Mouse (Mus musculus) CH12.LX (cell line): ENCODE data around the gene Sgcb. TPM values are rescaled to one million over a fixed set of nuclear protein-coding genes. Genes with fewer than 3 reads are reported as not detected.

Source experiments
- DNase-seq: peaks from one replicate; pipeline ENCODE4 v3.0.0-alpha.2; 2013; ENCODE audit errors: extremely low read depth
- H3K27ac ChIP-seq: 2 replicates; pipeline ENCODE4 v1.5.1; 2012; ENCODE audit warnings: low read depth, mild to moderate bottlenecking, control low read depth, moderate library complexity; ENCODE audit not compliant: insufficient read depth
- H3K27me3 ChIP-seq: replicated peaks from 2 replicates; pipeline ENCODE3; 2012; ENCODE audit warnings: inconsistent platforms
- H3K36me3 ChIP-seq, 2 experiments: replicated peaks in 1 of 2; 2 replicates each; pipeline versions ENCODE3 to v1.6.1; 2012; ENCODE audit warnings: inconsistent platforms in 1 of 2, low read length in 1 of 2, mild to moderate bottlenecking in 1 of 2, mixed read lengths in 1 of 2, moderate library complexity in 1 of 2; ENCODE audit not compliant: control insufficient read depth in 1 of 2, insufficient read depth in 1 of 2
- H3K4me1 ChIP-seq, 2 experiments: 2 replicates each; pipeline ENCODE4 v1.6.1; 2012; ENCODE audit warnings: inconsistent platforms in 1 of 2, moderate library complexity in 1 of 2; ENCODE audit not compliant: insufficient read depth in 2 of 2, control insufficient read depth in 1 of 2
- H3K4me2 ChIP-seq: 2 replicates; pipeline ENCODE4 v1.6.1; 2012; ENCODE audit warnings: low read depth, mild to moderate bottlenecking, control low read depth; ENCODE audit not compliant: poor library complexity, insufficient read depth, severe bottlenecking
- H3K4me3 ChIP-seq, 3 experiments: fragments of 150-350 bp in 1 of 3; sonication (generic) in 1 of 3; replicated peaks in 1 of 3; 2 replicates each; pipeline versions ENCODE3 to v1.5.1; 2011 to 2012; ENCODE audit warnings: low read depth in 2 of 3, low read length in 2 of 3, mild to moderate bottlenecking in 2 of 3, moderate library complexity in 2 of 3, control low read depth in 1 of 3, improper control_type of control experiment in 1 of 3, inconsistent platforms in 1 of 3, mixed read lengths in 1 of 3; ENCODE audit not compliant: poor library complexity in 1 of 3
- H3K79me2 ChIP-seq: replicated peaks from 2 replicates; pipeline ENCODE4 v1.6.1; 2012; ENCODE audit warnings: mild to moderate bottlenecking, moderate library complexity; ENCODE audit not compliant: control insufficient read depth, poor library complexity, insufficient read depth, severe bottlenecking; ENCODE audit errors: extremely low read depth
- H3K9ac ChIP-seq: 2 replicates; pipeline ENCODE4 v1.6.1; 2012; ENCODE audit warnings: low read depth, mild to moderate bottlenecking, control low read depth, moderate library complexity; ENCODE audit not compliant: insufficient read depth
- H3K9me3 ChIP-seq: replicated peaks from 2 replicates; pipeline ENCODE3; 2012; ENCODE audit warnings: low read length, inconsistent platforms, mixed read lengths
- BHLHE40 ChIP-seq: IDR thresholded peaks from 2 replicates; pipeline ENCODE4 v1.6.1; 2011; ENCODE audit warnings: mild to moderate bottlenecking, low read depth, low read length, improper control_type of control experiment
- CTCF ChIP-seq, 2 experiments: IDR thresholded peaks in 1 of 2; conservative IDR thresholded peaks in 1 of 2; 2 replicates each; pipeline ENCODE4 v1.5.1; 2011 to 2012; ENCODE audit warnings: low read depth in 2 of 2, low read length in 2 of 2, improper control_type of control experiment in 1 of 2, inconsistent platforms in 1 of 2, mild to moderate bottlenecking in 1 of 2, moderate library complexity in 1 of 2
- ELF1 ChIP-seq: IDR thresholded peaks from 2 replicates; pipeline ENCODE4 v1.6.1; 2014; ENCODE audit warnings: low read depth, mild to moderate bottlenecking, inconsistent platforms, low read length, improper control_type of control experiment
- ETS1 ChIP-seq: conservative IDR thresholded peaks from 2 replicates; pipeline ENCODE4 v1.6.1; 2012; ENCODE audit warnings: low read depth, mild to moderate bottlenecking, inconsistent platforms, low read length, improper control_type of control experiment, moderate library complexity
- GABPA ChIP-seq: IDR thresholded peaks from 2 replicates; pipeline ENCODE4 v1.6.1; 2012; ENCODE audit warnings: low read depth, low read length, improper control_type of control experiment, inconsistent platforms; ENCODE audit not compliant: insufficient replicate concordance
- IRF4 ChIP-seq: IDR thresholded peaks from 2 replicates; pipeline ENCODE4 v1.6.1; 2014; ENCODE audit warnings: low read depth, mild to moderate bottlenecking, inconsistent platforms, low read length, improper control_type of control experiment
- JUND ChIP-seq: conservative IDR thresholded peaks from 2 replicates; pipeline ENCODE4 v1.6.1; 2011; ENCODE audit warnings: low read depth, low read length, improper control_type of control experiment
- MAFK ChIP-seq: IDR thresholded peaks from 2 replicates; pipeline ENCODE4 v1.6.1; 2011; ENCODE audit warnings: low read length, improper control_type of control experiment; ENCODE audit not compliant: insufficient replicate concordance
- MAX ChIP-seq: IDR thresholded peaks from 2 replicates; pipeline ENCODE4 v1.6.1; 2011; ENCODE audit warnings: low read length, improper control_type of control experiment
- MEF2A ChIP-seq: IDR thresholded peaks from 2 replicates; pipeline ENCODE4 v1.6.1; 2014; ENCODE audit warnings: low read depth, mild to moderate bottlenecking, inconsistent platforms, low read length, improper control_type of control experiment, borderline replicate concordance
- MXI1 ChIP-seq: IDR thresholded peaks from 2 replicates; pipeline ENCODE4 v1.6.1; 2011; ENCODE audit warnings: mild to moderate bottlenecking, low read depth, low read length, improper control_type of control experiment
- MYC ChIP-seq: IDR thresholded peaks from 2 replicates; pipeline ENCODE4 v1.6.1; 2011; ENCODE audit warnings: low read depth, mild to moderate bottlenecking, improper control_type of control experiment, low read length
- NRF1 ChIP-seq: IDR thresholded peaks from 2 replicates; pipeline ENCODE4 v1.6.1; 2014; ENCODE audit warnings: low read depth, mild to moderate bottlenecking, inconsistent platforms, low read length, improper control_type of control experiment, moderate library complexity
- PAX5 ChIP-seq: IDR thresholded peaks from 2 replicates; pipeline ENCODE4 v1.6.1; 2012; ENCODE audit warnings: low read length, inconsistent platforms, mixed read lengths
- POLR2AphosphoS2 ChIP-seq: IDR thresholded peaks from 2 replicates; pipeline ENCODE4 v1.6.1; 2011; ENCODE audit warnings: low read depth, low read length, improper control_type of control experiment
- RCOR1 ChIP-seq: conservative IDR thresholded peaks from 2 replicates; pipeline ENCODE4 v1.6.1; 2012; ENCODE audit warnings: low read depth, mild to moderate bottlenecking, inconsistent platforms, low read length, improper control_type of control experiment
- TCF12 ChIP-seq: IDR thresholded peaks from 2 replicates; pipeline ENCODE4 v1.6.1; 2014; ENCODE audit warnings: low read depth, mild to moderate bottlenecking, inconsistent platforms, low read length, improper control_type of control experiment
- UBTF ChIP-seq: IDR thresholded peaks from 2 replicates; pipeline ENCODE4 v1.6.1; 2012; ENCODE audit warnings: low read depth, mild to moderate bottlenecking, inconsistent platforms, low read length, improper control_type of control experiment, moderate library complexity
- USF1 ChIP-seq: IDR thresholded peaks from 2 replicates; pipeline ENCODE4 v1.6.1; 2014; ENCODE audit warnings: low read depth, mild to moderate bottlenecking, inconsistent platforms, low read length, improper control_type of control experiment
- ZKSCAN1 ChIP-seq: IDR thresholded peaks from 2 replicates; pipeline ENCODE4 v1.6.1; 2012; ENCODE audit warnings: low read depth, inconsistent platforms, low read length, improper control_type of control experiment, borderline replicate concordance
- ZMIZ1 ChIP-seq: IDR thresholded peaks from 2 replicates; pipeline ENCODE4 v1.6.1; 2012; ENCODE audit warnings: low read depth, mild to moderate bottlenecking, inconsistent platforms, low read length, improper control_type of control experiment
- ZNF384 ChIP-seq: IDR thresholded peaks from 2 replicates; pipeline ENCODE4 v1.6.1; 2012; ENCODE audit warnings: low read depth, low read length, improper control_type of control experiment, inconsistent platforms
- dilution Hi-C: fragments of 300-500 bp; cut with MboI; formaldehyde crosslinking; loops from 2 replicates; pipeline ENCODE4 v1.14.3; 2020; ENCODE audit warnings: low sequenced_read_pairs; ENCODE audit not compliant: extremely low pct_unique_long_range_greater_than_20kb, extremely low pct_ligation_motif_present
- in situ Hi-C: fragments of 300-500 bp; cut with MboI; formaldehyde crosslinking; loops from 3 replicates; pipeline ENCODE4 v1.14.3; 2019; ENCODE audit warnings: low sequenced_read_pairs, low pct_ligation_motif_present, low pct_unique_long_range_greater_than_20kb, mixed read lengths
- polyA plus RNA-seq: library from polyadenylated mRNA; unstranded; fragments of >175 nt; gene quantifications from 2 replicates; pipeline ENCODE4 v1.2.1, GENCODE M21; 2012; ENCODE audit warnings: low read depth; ENCODE audit not compliant: insufficient read length
- total RNA-seq, 2 experiments: library from RNA; depleted of rRNA; stranded (reverse); fragments of 300-350 nt in 1 of 2; fragments of >200 nt in 1 of 2; gene quantifications; 2 replicates each; pipeline ENCODE4 v1.2.3; 2012 to 2014

Sgcb gene
- total and polyA plus RNA-seq, 3 experiments: 2.6 to 8.5 (median 4.6) TPM

GRCm38 (mm10) chr5:73611071-73611470, 36.5 kb downstream of the Sgcb start:
- no peak overlapping the region for H3K9ac ChIP-seq
- TF ChIP-seq MXI1: no peak
- no peak for TF ChIP-seq PAX5
- no peak for TF ChIP-seq ELF1
- TF ChIP-seq NRF1: no peak
- no peak for TF ChIP-seq IRF4
- no peak for TF ChIP-seq MEF2A
- no peak for TF ChIP-seq ZNF384
- no peak for TF ChIP-seq CTCF (conservative IDR thresholded peaks at IDR 0.05 in 1 of 2, IDR thresholded peaks at IDR 0.05 in 1 of 2; ENCODE audit: low read depth in 2 of 2, low read length in 2 of 2)
- no peak for TF ChIP-seq UBTF
- TF ChIP-seq POLR2AphosphoS2: no peak
- no peak for TF ChIP-seq BHLHE40
- TF ChIP-seq ETS1: no peak
- no peak for TF ChIP-seq USF1
- TF ChIP-seq ZKSCAN1: no peak
- no peak for TF ChIP-seq MYC
- no peak for TF ChIP-seq MAX
- no peak for TF ChIP-seq MAFK
- TF ChIP-seq, all 38 proteins: peak for 0
- no peaks in the 10 kb centered on the region for H3K27me3 ChIP-seq
- H3K36me3 ChIP-seq: no peaks in the 10 kb centered on the region
- dilution Hi-C loops (no loop called here), in situ Hi-C loops (no loop called here)
- no peak overlapping the region for H3K4me2 ChIP-seq
- no peak overlapping the region for H3K4me3 ChIP-seq
- peaks cover 0 to 3% of the 10 kb centered on the region in 2 experiments; a peak in 1 of 4 replicates for H3K4me1 ChIP-seq
- no peak overlapping the region for H3K27ac ChIP-seq
- no peaks in the 10 kb centered on the region for H3K79me2 ChIP-seq
- DNase-seq: no peak
- peaks cover 3% of the 10 kb centered on the region for H3K9me3 ChIP-seq

DNA sequence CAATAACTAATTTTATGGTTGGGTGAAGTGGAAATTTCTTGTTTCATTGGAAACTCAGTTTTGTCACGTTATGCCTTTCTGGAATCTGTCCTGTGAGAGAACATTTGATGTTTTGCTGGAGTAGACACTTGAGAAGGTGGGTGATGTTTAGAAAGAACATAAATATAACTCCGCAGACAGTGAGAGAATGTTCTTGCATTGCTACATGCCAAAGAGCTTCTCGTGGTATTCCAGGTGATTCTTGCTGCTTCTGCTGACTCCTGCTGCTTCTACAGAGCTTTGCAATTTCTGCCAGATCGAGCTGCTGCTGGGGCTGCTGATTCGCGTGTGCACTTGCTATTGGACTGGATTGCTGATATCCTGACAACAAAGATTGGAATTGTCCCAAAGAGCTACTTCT, 42.6 kb downstream of the Sgcb start:
- Histone ChIP-seq H3K36me3 (no peaks in the 10 kb centered on the region), H3K9me3 (peaks cover 1% of the 10 kb centered on the region), H3K79me2 (no peaks in the 10 kb centered on the region), H3K4me1 (no peaks in the 10 kb centered on the region), H3K9ac (no peak overlapping the region), H3K4me2 (no peak overlapping the region), H3K4me3 (no peak overlapping the region), H3K27ac (no peak overlapping the region), H3K27me3 (no peaks in the 10 kb centered on the region)
- TF ChIP-seq TCF12 (no peak), RCOR1 (no peak), ZMIZ1 (no peak), JUND (no peak), MYC (no peak), GABPA (no peak)
- no peak for DNase-seq
- in situ Hi-C loops (no loop called here), dilution Hi-C loops (no loop called here)
